Mouse (Mus musculus): ENCODE results near the gene Pxylp1. TPM values are rescaled to one million over a fixed set of nuclear protein-coding genes. Genes with fewer than 3 reads are reported as not detected.
A peak's percentile ranks its signal among the peaks of the same experiment; 100 is the strongest.

The Pxylp1 gene
- total RNA-seq, 2 experiments from 2014 or later: 18.7 to 23.6 TPM

GRCm38 (mm10) chr9:96862836-96863235, 29.6 kb downstream of the Pxylp1 start:
- no peak for DNase-seq (ENCODE audit: low spot score in 2 of 2)

GRCm38 (mm10) chr9:96861092-96861487, 31.4 kb downstream of the Pxylp1 start:
- DNase-seq (ENCODE audit: low spot score in 2 of 2): no peak

DNA sequence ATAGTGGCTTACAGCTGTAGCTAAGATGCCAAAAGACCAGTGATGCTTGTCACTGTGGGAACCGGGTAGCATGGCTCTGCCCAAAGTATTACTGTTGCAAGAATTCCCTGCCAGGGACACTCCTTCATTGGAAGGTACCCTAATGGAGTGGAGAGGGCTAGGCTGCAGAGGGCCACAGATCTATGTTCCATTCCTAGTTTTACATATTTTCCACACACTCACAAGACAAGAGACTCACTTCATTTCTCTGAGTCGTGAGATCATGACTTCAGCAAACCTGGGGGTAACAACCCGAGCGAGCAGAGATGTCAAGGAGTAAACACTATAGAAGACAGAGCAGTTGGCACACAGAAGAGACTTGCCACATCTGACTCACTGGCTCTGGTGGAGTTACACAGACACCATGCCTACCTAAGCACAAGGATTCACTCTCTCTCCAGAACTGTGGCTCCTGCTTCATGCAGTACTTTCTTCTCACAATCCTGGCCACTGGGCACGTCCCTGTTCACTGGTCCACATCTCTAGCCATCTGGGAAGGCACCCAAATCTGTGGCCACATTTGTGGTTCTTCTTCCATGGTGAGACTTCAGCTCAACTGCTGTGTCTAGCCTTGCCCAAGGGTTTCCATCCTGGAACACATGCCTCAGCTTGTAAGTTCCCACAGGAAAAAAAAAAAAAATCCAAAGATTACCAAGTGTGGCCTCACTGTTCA, 31.9 kb downstream of the Pxylp1 start:
- no peak for DNase-seq (ENCODE audit: low spot score in 2 of 2)

DNA sequence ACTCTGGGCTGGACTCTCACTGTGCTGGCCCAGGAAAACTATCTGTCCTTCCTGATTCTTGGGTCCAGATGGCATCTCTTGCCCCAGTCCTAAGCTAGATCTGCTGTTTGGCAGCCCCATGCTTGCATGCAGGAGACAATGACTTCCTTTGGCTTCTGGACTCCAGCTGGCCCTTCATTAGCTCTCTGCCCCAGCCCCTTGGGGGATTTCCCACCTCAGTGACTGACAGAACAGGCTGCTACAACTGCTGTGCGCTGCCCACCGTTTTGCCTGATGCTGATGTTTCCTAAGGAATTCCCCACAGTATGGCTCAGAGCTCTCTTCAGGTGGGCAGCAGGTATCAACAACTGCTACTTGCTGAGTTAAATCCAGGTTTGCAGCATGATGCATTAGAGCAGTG, 33.4 kb downstream of the Pxylp1 start:
- no peak for DNase-seq (ENCODE audit: low spot score in 2 of 2)

DNA sequence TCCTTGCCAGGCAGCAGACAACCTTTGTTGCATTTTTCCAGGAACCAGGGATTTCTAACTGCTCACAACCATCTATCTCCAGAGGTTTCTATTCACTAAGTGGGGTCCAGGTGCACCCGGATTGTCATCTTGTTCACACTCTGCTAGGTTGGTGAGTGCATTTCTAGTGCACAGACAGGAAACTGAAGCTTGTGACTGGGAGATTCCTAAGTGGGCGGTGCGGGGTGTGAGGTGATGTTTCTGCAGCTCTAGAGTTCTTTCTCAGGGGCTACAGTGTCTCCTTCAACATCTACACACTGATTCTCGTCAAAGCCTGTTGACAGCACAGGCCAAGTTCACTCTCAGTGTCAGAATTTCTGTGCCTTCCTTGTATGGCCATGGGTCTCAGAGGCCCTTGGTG, 34.6 kb downstream of the Pxylp1 start:
- DNase-seq (ENCODE audit: low spot score in 2 of 2): no peak

DNA sequence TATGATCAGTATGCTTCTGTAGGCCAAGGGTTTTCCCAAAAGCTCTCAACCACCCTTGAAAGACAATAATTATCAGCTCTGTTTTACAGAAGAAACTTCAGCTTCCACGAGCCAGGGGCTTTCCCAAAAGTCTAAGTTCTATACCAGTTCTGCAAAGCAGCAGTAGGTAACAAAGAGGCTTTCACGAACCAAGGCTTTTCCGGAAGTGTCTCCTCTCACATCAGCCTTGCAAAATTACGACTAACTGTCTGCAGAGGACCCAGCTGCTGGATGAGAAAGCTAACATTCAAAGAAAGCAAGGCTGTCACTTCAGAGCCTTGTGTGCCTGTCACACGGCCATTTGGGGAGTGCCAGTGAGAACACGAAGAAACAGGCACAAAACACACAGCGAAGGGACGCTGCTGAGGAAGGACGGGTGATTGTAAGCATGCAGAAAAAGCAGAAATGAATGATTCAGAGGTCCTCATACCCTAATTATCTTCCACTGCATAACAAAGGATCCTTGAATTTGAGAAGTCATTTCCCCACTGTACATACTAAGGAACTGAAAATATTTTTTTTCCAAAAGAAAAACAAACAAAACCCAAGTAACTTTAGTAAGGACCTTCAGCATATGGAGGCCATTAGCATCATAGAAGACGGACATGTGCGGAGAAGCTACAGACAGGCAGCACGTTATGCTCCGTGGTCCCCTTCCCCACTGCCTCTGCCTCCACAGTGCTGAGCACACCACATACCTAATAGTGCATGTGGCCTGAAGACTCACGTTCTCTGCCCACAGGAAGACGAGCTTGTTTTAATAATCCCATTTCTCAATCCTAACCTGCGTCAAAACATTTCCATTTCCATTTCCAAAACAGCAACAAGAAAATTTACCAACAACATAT, 38.9 kb downstream of the Pxylp1 start:
- no peak for DNase-seq (ENCODE audit: low spot score in 2 of 2)

GRCm38 (mm10) chr9:96851634-96852033, 40.8 kb downstream of the Pxylp1 start:
- DNase-seq (ENCODE audit: low spot score in 2 of 2): no peak

- no peak for DNase-seq (ENCODE audit: low spot score in 2 of 2)
These were observed 41.4 kb downstream of the Pxylp1 start for GRCm38 (mm10) chr9:96851036-96851435.

- no peak for DNase-seq (ENCODE audit: low spot score in 2 of 2)
These were observed 43.5 kb downstream of the Pxylp1 start for GRCm38 (mm10) chr9:96849012-96849411.

- no peak for DNase-seq (ENCODE audit: low spot score in 2 of 2)
These were observed 46.1 kb downstream of the Pxylp1 start for GRCm38 (mm10) chr9:96846361-96846760.

GRCm38 (mm10) chr9:96844798-96845209, 47.7 kb downstream of the Pxylp1 start:
- peak in 1 of 2 experiments; percentile 75 for DNase-seq (ENCODE audit: low spot score in 2 of 2)

DNA sequence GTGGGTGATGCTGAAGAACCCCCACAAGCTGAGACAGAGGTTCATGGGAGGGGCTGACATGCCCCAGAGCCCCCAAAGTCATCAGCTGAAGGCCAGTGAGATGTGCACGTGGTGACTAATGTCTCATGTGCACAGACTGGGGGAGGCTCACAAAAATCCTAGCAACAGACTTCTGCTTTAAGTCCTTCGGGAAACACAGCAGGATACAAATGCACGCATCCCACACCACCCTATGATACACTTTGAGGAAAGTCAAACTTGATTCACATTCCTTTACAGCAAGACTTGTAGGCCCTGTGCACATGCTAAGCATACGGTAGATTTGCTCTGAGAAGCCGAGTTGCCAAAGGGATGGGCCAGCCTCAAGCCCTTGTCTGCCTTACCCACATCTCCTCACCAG, 53.1 kb downstream of the Pxylp1 start:
- DNase-seq (ENCODE audit: low spot score in 2 of 2): no peak

DNA sequence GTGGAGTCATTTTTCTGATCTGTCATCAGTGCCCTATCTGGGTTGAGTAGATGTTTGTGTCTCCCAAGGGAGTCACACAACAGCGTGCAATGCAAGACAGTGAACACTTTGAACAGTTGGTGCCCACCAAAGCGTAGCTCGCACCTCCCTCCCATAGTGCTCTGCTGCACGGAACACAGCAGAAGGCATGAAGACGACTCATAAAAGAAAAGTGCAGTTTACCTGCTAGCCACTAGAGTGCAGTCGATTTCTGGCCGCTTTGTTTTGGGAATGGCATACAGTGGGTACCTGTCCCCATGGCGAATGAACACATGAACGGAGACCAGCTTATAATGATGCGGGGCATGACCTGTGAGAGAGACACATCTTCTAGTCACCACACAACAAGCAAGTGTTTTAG, 53.6 kb downstream of the Pxylp1 start:
- peak in 1 of 2 experiments; percentile 75 for DNase-seq (ENCODE audit: low spot score in 2 of 2)

DNA sequence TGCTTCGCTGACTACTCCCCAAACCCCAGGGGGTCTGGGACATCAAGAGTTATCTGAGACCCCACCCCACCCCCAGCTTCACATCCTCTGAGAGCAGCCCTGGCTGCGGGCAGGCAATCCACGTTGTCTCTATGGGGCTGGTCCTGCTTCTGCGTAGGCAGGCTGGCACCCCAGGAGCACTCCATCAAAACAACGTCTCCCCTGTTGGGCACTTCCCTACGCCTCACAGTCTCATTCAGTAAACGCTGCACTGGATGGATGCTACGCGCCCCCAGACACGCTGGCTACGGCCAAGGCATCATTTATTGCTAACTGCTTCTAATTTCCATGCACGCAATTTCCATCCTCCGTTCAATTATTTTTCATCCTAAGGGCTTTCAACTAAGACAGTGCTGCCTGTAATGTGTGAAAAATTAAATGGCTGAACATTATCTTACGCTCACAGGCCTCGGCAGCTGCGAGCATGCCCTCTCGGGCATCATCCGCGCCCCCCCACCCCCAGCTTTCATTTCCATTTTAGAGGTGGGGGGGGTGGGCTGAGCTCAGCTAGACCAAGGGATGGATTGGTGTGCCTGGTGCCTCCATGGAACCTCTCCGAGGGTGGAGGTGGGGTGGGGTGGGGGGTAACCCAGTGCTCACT, 54.6 kb downstream of the Pxylp1 start:
- no peak for DNase-seq (ENCODE audit: low spot score in 2 of 2)

DNA sequence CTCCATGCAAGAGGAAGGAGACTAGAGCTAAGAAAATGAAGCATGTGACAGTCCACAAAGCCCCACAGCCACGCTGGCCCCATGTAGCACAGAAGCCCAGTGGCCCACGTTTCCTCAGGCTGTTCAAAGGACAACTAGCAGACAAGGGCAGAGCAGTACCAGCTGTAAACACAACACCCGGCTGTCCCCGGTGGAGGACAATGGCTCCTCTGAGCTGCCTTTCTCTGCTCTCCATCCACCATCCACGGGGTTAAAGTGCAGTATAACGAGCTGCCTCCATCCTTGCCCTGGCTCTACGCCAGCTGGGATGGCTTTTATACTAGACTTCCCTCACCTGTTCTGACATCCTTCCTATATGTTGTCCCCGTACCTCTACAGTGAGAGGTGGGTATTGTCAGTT, 55.5 kb downstream of the Pxylp1 start:
- DNase-seq (ENCODE audit: low spot score in 2 of 2): no peak

DNA sequence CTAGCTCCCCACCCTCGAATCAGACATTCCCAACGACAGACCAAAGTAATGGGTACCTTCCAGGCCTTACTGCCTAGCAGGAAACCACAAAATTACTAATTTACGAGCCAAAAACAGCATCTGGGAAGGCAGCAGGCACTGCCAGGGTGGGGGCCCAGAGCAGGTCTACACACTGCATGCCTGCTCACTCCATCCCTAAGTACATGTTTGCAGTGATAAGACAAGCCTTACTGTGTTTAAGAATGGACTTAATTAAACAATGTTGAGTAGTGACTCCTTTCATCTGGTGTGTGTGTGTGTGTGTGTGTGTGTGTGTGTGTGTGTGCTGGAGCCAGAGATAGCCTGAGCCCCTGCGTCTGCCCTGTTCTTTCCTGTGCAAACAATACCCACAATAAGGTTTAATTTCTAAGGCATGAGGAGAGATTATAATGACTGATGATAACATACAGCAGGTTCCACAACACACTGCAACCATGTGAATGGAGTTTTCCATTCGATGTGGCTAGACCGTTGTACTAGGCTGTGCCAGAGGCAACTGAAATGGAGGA, 57.0 kb downstream of the Pxylp1 start:
- DNase-seq (ENCODE audit: low spot score in 2 of 2): no peak

DNA sequence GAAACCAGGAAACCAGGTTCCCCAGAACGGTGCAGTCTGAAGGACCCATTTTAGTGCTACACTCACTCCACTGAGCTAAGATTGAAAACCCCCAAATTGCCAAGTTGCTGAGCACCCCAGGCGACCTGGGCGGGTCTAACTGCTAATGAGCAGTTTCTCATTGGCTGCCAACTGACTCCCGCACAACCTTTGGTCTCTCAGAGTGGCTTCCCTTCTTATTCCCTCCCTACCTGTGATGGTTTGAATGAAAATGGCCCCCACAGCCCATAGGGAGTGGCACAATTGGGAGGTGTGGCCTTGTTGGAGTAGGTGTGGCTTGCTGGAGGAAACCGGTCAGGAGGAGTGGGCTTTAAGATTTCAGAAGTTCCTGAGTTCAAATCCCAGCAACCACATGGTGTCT, 58.9 kb downstream of the Pxylp1 start:
- DNase-seq (ENCODE audit: low spot score in 2 of 2): no peak

- DNase-seq (ENCODE audit: low spot score in 2 of 2): no peak
These were observed 60.0 kb downstream of the Pxylp1 start for GRCm38 (mm10) chr9:96832516-96832915.

DNA sequence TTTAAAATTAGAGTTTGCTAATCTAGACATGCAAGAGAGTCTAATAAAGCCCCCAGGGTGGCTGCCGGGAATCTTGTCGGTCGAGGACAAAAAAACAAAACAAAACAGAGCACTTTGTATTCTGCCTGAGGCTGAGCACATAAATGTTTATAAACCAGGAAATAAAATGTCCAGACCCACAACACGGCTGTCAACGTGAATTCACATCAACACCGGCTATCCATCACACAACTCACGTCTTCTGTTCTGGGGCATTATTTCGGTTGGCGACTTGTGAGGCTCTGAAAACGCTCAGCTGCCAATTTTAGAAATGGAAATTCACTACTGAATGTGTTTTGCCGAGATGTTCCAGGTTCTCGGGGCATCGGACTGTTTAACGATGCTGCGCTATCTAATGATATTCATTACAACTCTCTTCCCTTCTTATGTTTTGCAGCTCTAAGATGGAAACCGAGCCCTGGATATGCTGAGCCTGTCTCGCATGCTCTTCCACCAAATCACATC, 61.6 kb downstream of the Pxylp1 start:
- no peak for DNase-seq (ENCODE audit: low spot score in 2 of 2)

GRCm38 (mm10) chr9:96829682-96830081, 62.8 kb downstream of the Pxylp1 start:
- DNase-seq (ENCODE audit: low spot score in 2 of 2): no peak

DNA sequence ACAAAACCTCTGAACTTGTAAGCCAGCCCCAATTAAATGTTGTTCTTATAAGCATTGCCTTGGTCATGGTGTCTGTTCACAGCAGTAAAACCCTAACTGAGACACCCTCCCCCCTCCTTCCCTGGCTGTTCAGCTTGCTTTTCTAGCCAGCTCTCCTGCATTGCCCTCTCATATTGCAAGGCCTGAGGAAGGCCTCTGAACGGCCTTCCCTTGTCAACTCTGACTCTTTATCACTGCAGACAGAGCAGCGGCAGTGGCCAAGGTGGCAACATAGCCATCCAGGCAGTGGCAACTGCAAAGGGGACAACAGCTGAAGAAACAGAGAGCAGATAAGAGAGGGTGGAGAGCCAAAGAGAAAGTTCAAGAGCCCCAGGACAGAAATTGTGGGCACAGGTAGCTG, 64.4 kb downstream of the Pxylp1 start:
- DNase-seq (ENCODE audit: low spot score in 2 of 2): no peak

Data from layer of hippocampus, adult 18-20 months (tissue).